Comparison of ENCODE assay signal across 12 mouse cellular contexts in the genomic region with DNA sequence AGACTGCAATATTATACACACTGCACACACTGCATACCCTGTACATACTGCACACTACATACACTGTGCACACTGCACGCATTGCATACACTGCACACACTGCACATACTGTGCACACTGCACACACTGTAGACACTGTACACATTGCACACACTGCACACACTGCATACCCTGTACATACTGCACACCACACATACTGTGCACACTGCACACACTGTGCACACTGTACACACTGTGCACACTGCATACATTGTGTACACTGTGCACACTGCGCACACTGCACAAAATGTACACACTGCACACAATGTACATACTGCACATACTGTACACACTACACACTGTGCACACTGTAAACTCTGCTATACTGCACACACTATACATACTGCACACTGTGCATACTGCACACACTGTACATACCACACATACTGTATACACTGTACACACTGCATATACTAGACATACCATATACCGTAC.
DNase-seq lines count a peak whose midpoint lies in the region; ATAC-seq lines count a peak whose summit lies in the region.
"Had no signal": no experiment of that assay in that cellular context is flagged by ENCODE, and none has a peak within 500 bp of the region (broad histone marks: within the 10 kb centered on the region; RNA-seq: fewer than 3 reads in every experiment).

No protein-coding gene starts in this region.

- no peak overlapping the region for H3K4me3 ChIP-seq in kidney, embryonic 16.5 days (ENCODE audit: low read length)
- no peak overlapping the region for H3K4me3 ChIP-seq in embryonic facial prominence, embryonic 12.5 days
- H3K4me3 ChIP-seq in forebrain, embryonic 16.5 days (replicated peaks; ENCODE audit: low read length): no peak overlapping the region
- H3K4me3 ChIP-seq in midbrain, embryonic 12.5 days: no peak overlapping the region

- no peaks in the 10 kb centered on the region for H3K9me3 ChIP-seq in kidney, embryonic 16.5 days (ENCODE audit: low read length)
- no peaks in the 10 kb centered on the region for H3K9me3 ChIP-seq in embryonic facial prominence, embryonic 12.5 days
- H3K9me3 ChIP-seq in forebrain, embryonic 16.5 days (ENCODE audit: control insufficient read depth, low read length): no peaks in the 10 kb centered on the region
- H3K9me3 ChIP-seq in midbrain, embryonic 12.5 days: no peaks in the 10 kb centered on the region

- no peak overlapping the region for H3K27ac ChIP-seq in kidney, embryonic 16.5 days (ENCODE audit: low read length)
- no peak overlapping the region for H3K27ac ChIP-seq in embryonic facial prominence, embryonic 12.5 days
- H3K27ac ChIP-seq in forebrain, embryonic 16.5 days (ENCODE audit: low read length): no peak overlapping the region
- no peak overlapping the region for H3K27ac ChIP-seq in midbrain, embryonic 12.5 days (replicated peaks)

- no peak overlapping the region for H3K4me2 ChIP-seq in kidney, embryonic 16.5 days (replicated peaks; ENCODE audit: low read depth, low read length)
- H3K4me2 ChIP-seq in embryonic facial prominence, embryonic 12.5 days (replicated peaks): no peak overlapping the region
- no peak overlapping the region for H3K4me2 ChIP-seq in forebrain, embryonic 16.5 days (ENCODE audit: low read length)
- no peak overlapping the region for H3K4me2 ChIP-seq in midbrain, embryonic 12.5 days (replicated peaks)

- no peaks in the 10 kb centered on the region for H3K36me3 ChIP-seq in kidney, embryonic 16.5 days (ENCODE audit: insufficient read depth, low read length)
- H3K36me3 ChIP-seq in embryonic facial prominence, embryonic 12.5 days: no peaks in the 10 kb centered on the region
- H3K36me3 ChIP-seq in forebrain, embryonic 16.5 days (ENCODE audit: control insufficient read depth, insufficient read depth): no peaks in the 10 kb centered on the region
- H3K36me3 ChIP-seq in midbrain, embryonic 12.5 days: no peaks in the 10 kb centered on the region

- peaks cover 3% of the 10 kb centered on the region; the same call in 1 of the 2 replicates for H3K4me1 ChIP-seq in kidney, embryonic 16.5 days (ENCODE audit: insufficient read depth, low read length)
- peaks cover 2% of the 10 kb centered on the region; the same call in 1 of the 2 replicates for H3K4me1 ChIP-seq in embryonic facial prominence, embryonic 12.5 days
- peaks cover 6% of the 10 kb centered on the region; the same call in 1 of the 2 replicates for H3K4me1 ChIP-seq in forebrain, embryonic 16.5 days (replicated peaks; ENCODE audit: control insufficient read depth, insufficient read depth, low read length)
- H3K4me1 ChIP-seq in midbrain, embryonic 12.5 days: peaks cover 9% of the 10 kb centered on the region; the same call in 1 of the 2 replicates

- no peak for DNase-seq in kidney, postnatal 14 days
- no peak for DNase-seq in ovary, postnatal 14 days (ENCODE audit: low spot score)
- DNase-seq in adrenal gland, adult 8-10 months: no peak
- DNase-seq: adrenal gland, postnatal 14 days; kidney, postnatal 36 days; lung, postnatal 4 days had no signal

- no peak overlapping the region for H3K9ac ChIP-seq in kidney, embryonic 16.5 days (replicated peaks; ENCODE audit: low read length)
- no peak overlapping the region for H3K9ac ChIP-seq in embryonic facial prominence, embryonic 12.5 days
- no peak overlapping the region for H3K9ac ChIP-seq in forebrain, embryonic 16.5 days (replicated peaks; ENCODE audit: low read depth, low read length)
- H3K9ac ChIP-seq in midbrain, embryonic 12.5 days (replicated peaks): no peak overlapping the region

- H3K27me3 ChIP-seq in kidney, embryonic 16.5 days (ENCODE audit: insufficient read depth, low read length): no peaks in the 10 kb centered on the region
- no peaks in the 10 kb centered on the region for H3K27me3 ChIP-seq in embryonic facial prominence, embryonic 12.5 days
- no peaks in the 10 kb centered on the region for H3K27me3 ChIP-seq in forebrain, embryonic 16.5 days (replicated peaks; ENCODE audit: control insufficient read depth, insufficient read depth, low read length)
- H3K27me3 ChIP-seq in midbrain, embryonic 12.5 days: no peaks in the 10 kb centered on the region
- H3K27me3 ChIP-seq: Patski had no signal

- WGBS in kidney, embryonic 16.5 days: 96% methylated on average over 3 of the region's 3 CpGs
- 97% methylated on average over 3 of the region's 3 CpGs for WGBS in embryonic facial prominence, embryonic 12.5 days
- WGBS in forebrain, embryonic 16.5 days: 98% methylated on average over 3 of the region's 3 CpGs
- WGBS in midbrain, embryonic 12.5 days: 97% methylated on average over 3 of the region's 3 CpGs

- ATAC-seq in kidney, embryonic 16.5 days (ENCODE audit: low FRiP score, low TSS enrichment): peak; percentile 57; the same call in 1 of the 2 replicates
- peak; percentile 72 for ATAC-seq in embryonic facial prominence, embryonic 12.5 days (ENCODE audit: insufficient number of reproducible peaks, insufficient read depth, low FRiP score, low TSS enrichment)
- ATAC-seq in forebrain, embryonic 16.5 days: peak; percentile 64; the same call in 1 of the 2 replicates
- peak; percentile 73 for ATAC-seq in midbrain, embryonic 12.5 days (ENCODE audit: low FRiP score, low read depth)
- no peak for ATAC-seq in erythroblast, adult 5-6 weeks (replicated peaks; ENCODE audit: low FRiP score, poor library complexity, severe bottlenecking)
- ATAC-seq: Patski had no signal
